Mouse (Mus musculus): ENCODE results near the gene Stat2. TPM values are rescaled to one million over a fixed set of nuclear protein-coding genes. Genes with fewer than 3 reads are reported as not detected.

The Stat2 gene
- total RNA-seq, 2 experiments from 2014 or later = 8.4 to 15.4 TPM

GRCm38 (mm10) chr10:128336195-128336594 lies 65.8 kb downstream of the Stat2 start:
- DNase-seq = no peak
- intact Hi-C loops (cut with DNase I) = loop anchor here (2.0 to 5.0 kb wide), 2 partner anchors 23 to 41 kb away; partner anchors contain the start of gene Ankrd52

GRCm38 (mm10) chr10:128336597-128336996 lies 66.2 kb downstream of the Stat2 start:
- no peak for DNase-seq
- intact Hi-C loops (cut with DNase I) = loop anchor here (2.0 to 5.0 kb wide), 2 partner anchors 22 to 41 kb away; partner anchors contain the start of gene Ankrd52

GRCm38 (mm10) chr10:128337306-128338181 lies 67.2 kb downstream of the Stat2 start, which contains the start of gene Cs:
TSS of gene Cs (plus strand) at chr10:128337734.
- peak; percentile 97 for DNase-seq
- intact Hi-C loops (cut with DNase I) = loop anchor here (1.0 to 5.0 kb wide), 4 partner anchors 21 to 120 kb away; partner anchors contain the start of genes Ankrd52 and Pan2

GRCm38 (mm10) chr10:128338415-128338814 lies 68.1 kb downstream of the Stat2 start:
- DNase-seq = no peak
- intact Hi-C loops (cut with DNase I) = loop anchor here (5.0 kb wide), 1 partner anchor 39 kb away; the partner anchor contains the start of gene Ankrd52

GRCm38 (mm10) chr10:128338948-128339347 lies 68.6 kb downstream of the Stat2 start:
- DNase-seq = no peak
- intact Hi-C loops (cut with DNase I) = loop anchor here (5.0 kb wide), 1 partner anchor 38 kb away; the partner anchor contains the start of gene Ankrd52

- DNase-seq = no peak
- intact Hi-C loops (cut with DNase I) = no loop called here
Measured at GRCm38 (mm10) chr10:128340257-128340656, 69.9 kb downstream of the Stat2 start.

Other genes starting within 250 kb of the Stat2 start
- 100 to 1,000 TPM; 542 to 584 TPM for gene Naca, start 235.0 kb upstream of the Stat2 start, total RNA-seq (2021)
- 10 to 100 TPM; 80.7 to 90.5 TPM for gene Ptges3, start 211.6 kb upstream of the Stat2 start, total RNA-seq (2021)
- 1,000 to 10,000 TPM; 9,026 to 9,193 TPM for gene Atp5b, start 187.3 kb upstream of the Stat2 start, total RNA-seq (2021)
- gene Baz2a, start 179.0 kb upstream of the Stat2 start, total RNA-seq (2021) = 10 to 100 TPM; 23.8 TPM
- 10 to 100 TPM; 89.2 to 95.3 TPM for gene Rbms2, start 90.3 kb upstream of the Stat2 start, total RNA-seq (2021)
- under 1 TPM; 0.58 to 0.92 TPM for gene Gls2, start 76.1 kb upstream of the Stat2 start, total RNA-seq (2021)
- 10 to 100 TPM; 35.7 to 41.4 TPM for gene Spryd4, start 58.8 kb upstream of the Stat2 start, total RNA-seq (2021)
- not detected for gene Mip, start 44.7 kb upstream of the Stat2 start, total RNA-seq (2021)
- gene Timeless, start 38.5 kb upstream of the Stat2 start, total RNA-seq (2021) = 10 to 100 TPM in 1 of 2 experiments, 1 to 10 TPM in 1; 8.9 to 12.2 TPM
- under 1 TPM in 1 of 2 experiments, not detected in 1; 0.19 TPM for gene Apon, start 16.5 kb upstream of the Stat2 start, total RNA-seq (2021)
- not detected for gene Apof, start 1.9 kb upstream of the Stat2 start, total RNA-seq (2021)
- not detected for gene Il23a, start 28.2 kb downstream of the Stat2 start, total RNA-seq (2021)
- gene Pan2, start 32.8 kb downstream of the Stat2 start, total RNA-seq (2021) = 1 to 10 TPM; 7.5 to 7.6 TPM
- gene Cnpy2, start 51.9 kb downstream of the Stat2 start, total RNA-seq (2021) = 10 to 100 TPM; 65.4 to 67.3 TPM
- gene Cs, start 67.2 kb downstream of the Stat2 start, total RNA-seq (2021) = 1,000 to 10,000 TPM; 1,152 to 1,240 TPM
- 100 to 1,000 TPM; 304 to 339 TPM for gene Coq10a, start 98.4 kb downstream of the Stat2 start, total RNA-seq (2021)
- 10 to 100 TPM; 41.2 to 43.2 TPM for gene Ankrd52, start 106.6 kb downstream of the Stat2 start, total RNA-seq (2021)
- gene Slc39a5, start 130.7 kb downstream of the Stat2 start, total RNA-seq (2021) = not detected
- 10 to 100 TPM; 44.6 to 49.6 TPM for gene Nabp2, start 140.9 kb downstream of the Stat2 start, total RNA-seq (2021)
- 10 to 100 TPM; 16.3 to 18.3 TPM for gene Rnf41, start 141.1 kb downstream of the Stat2 start, total RNA-seq (2021)
- 10 to 100 TPM; 79.8 to 82.7 TPM for gene Smarcc2, start 188.7 kb downstream of the Stat2 start, total RNA-seq (2021)
- gene Myl6, start 223.6 kb downstream of the Stat2 start, total RNA-seq (2021) = 100 to 1,000 TPM; 267 to 286 TPM
- 1 to 10 TPM; 2.8 to 3.2 TPM for gene Myl6b, start 228.1 kb downstream of the Stat2 start, total RNA-seq (2021)